Mouse (Mus musculus): ENCODE data around the gene E4f1.

DNA sequence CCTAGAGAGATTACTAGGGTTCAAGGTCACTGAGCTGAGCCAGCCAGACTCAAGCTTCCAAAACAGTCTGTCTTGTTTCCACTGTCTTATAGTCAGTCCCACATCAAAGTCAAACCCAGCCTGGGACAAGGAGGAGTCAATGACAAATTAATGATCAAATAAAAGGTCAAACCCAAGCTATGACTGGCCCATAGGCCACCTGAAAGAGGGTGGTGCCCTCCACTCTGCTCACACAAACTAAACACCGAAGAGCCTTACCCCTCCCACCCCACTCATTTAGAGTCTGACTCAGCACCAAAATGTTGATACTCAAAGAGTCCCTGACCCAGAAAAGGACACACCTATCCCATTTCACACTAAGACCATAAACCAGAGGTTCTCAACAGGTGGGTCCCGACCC, 16.7 kb downstream of the E4f1 start:
- TF ChIP-seq CTCF (IDR thresholded peaks at IDR 0.05; ENCODE audit: low read depth, low read length) (no peak), GATA1 (IDR thresholded peaks at IDR 0.05; ENCODE audit: borderline replicate concordance, low read length) (no peak), GATA2 (IDR thresholded peaks at IDR 0.05; ENCODE audit: borderline replicate concordance, low read depth, low read length) (no peak)
